Mouse (Mus musculus): ENCODE data around the gene Gm19668.
"Not testable (repeated sequence)": the region's sequence is repeated elsewhere in the genome, so short reads cannot be mapped to it uniquely, and the experiment has no call there.

Gm19668 gene

DNA sequence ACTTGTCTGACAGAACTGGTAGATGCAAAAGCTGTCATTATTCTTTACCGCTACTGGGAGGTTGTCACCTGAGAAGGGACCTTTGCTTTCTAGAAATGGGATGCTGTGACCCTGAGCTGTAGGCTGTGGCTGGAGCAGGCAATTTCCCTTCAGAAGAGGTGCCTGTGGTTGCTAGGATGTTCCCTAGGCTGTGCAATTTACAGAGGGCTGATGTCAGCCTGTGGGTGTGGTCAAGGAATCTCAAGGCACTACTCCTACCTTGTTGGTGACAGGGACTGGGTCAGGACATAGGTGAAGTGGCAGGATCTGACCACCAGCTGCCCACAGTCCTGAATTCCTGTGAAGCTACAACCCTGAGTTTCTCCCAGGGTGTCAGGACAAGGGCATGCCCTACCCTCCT is 29.2 kb downstream of the Gm19668 start:
- DNase-seq (ENCODE audit: low read depth): no peak

- not testable (repeated sequence) for DNase-seq (ENCODE audit: low read depth)
Observed at GRCm38 (mm10) chr10:77759582-77759981, 39.4 kb downstream of the Gm19668 start, which contains the start of gene Gm3233. Gene Gm3233 (minus strand): TSS chr10:77759682.

- peak; percentile 22 for DNase-seq (ENCODE audit: low read depth)
Observed at GRCm38 (mm10) chr10:77753448-77753847, 45.5 kb downstream of the Gm19668 start.

- not testable (repeated sequence) for DNase-seq (ENCODE audit: low read depth)
Observed at GRCm38 (mm10) chr10:77752312-77752711, 46.6 kb downstream of the Gm19668 start.

DNA sequence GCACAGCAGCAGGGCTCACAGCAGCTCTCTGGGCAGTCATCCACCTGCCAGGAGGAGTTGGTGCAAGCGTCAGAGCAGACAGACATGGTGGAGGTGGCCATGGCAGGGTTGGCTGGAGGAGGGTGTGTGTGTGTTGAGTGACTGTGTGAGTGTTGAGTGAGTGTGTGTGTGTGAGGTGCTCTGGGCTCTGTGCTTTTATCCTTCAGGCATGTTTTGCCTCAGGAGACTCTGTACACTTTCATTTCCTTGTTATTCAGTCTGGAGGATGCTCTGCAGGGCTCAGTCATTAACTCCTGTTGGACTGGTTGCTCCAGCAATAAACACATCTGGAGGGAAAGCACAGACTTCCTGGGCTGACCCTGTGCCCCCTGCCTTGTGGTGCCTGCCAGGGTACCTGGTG is 47.7 kb downstream of the Gm19668 start, which contains the start of gene Gm9736:
Gene Gm9736, minus strand, starts transcription at position 101 of the 400 bp plus-strand sequence.
- DNase-seq (ENCODE audit: low read depth): not testable (repeated sequence)

DNA sequence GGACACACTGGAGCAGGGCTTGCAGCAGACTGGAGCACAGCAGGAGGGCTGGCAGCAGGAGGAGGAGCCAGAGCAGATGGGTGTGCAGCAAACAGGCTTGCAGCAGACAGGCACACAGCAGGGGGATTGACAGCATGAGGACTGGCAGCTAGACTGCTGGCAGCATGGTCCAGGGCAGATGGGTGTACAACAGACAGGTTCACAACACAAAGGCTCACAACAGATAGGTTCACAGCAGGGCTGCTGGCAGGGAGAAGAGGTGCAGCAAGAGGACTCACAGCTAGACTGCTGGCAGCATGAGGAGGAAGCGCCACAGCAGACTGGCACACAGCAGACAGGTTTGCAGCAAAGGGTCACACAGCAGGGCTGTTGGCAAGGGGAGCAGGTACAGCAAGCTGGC is 48.2 kb downstream of the Gm19668 start:
- DNase-seq (ENCODE audit: low read depth): not testable (repeated sequence)
